Mouse (Mus musculus): ENCODE results near the gene Depdc1a. TPM values are rescaled to one million over a fixed set of nuclear protein-coding genes. Genes with fewer than 3 reads are reported as not detected.
A peak's percentile ranks its signal among the peaks of the same experiment; 100 is the strongest.

Gene Depdc1a
- polyA plus RNA-seq, 1 experiment from 2014 or later, result 7.1 TPM

- Histone ChIP-seq H3K4me2 (replicated peaks; ENCODE audit: low read depth) (no peak overlapping the region), H3K4me1 (replicated peaks; ENCODE audit: control insufficient read depth, insufficient read depth, low read length) (no peaks in the 10 kb centered on the region), H3K9me3 (ENCODE audit: control insufficient read depth) (no peaks in the 10 kb centered on the region), H3K4me3 (ENCODE audit: low read depth, low read length) (no peak overlapping the region), H3K9ac (ENCODE audit: low read depth, low read length) (no peak overlapping the region), H3K27me3 (replicated peaks; ENCODE audit: control insufficient read depth, insufficient read depth, low read length) (no peaks in the 10 kb centered on the region), H3K36me3 (ENCODE audit: control insufficient read depth, insufficient read depth) (peaks cover 3% of the 10 kb centered on the region; the same call in 1 of the 2 replicates), H3K27ac (ENCODE audit: low read depth, low read length) (no peak overlapping the region)
- no peak for TF ChIP-seq CTCF (IDR thresholded peaks at IDR 0.05; ENCODE audit: low read depth)
- ATAC-seq, result no peak
Observed at GRCm38 (mm10) chr3:159528563-159528962, 33.3 kb downstream of the Depdc1a start.

- peak; percentile 74 for TF ChIP-seq CTCF (IDR thresholded peaks at IDR 0.05; ENCODE audit: low read depth)
- no peaks in the 10 kb centered on the region for H3K4me1 ChIP-seq (replicated peaks; ENCODE audit: control insufficient read depth, insufficient read depth, low read length)
- 64% methylated on average over 3 of the region's 3 CpGs for WGBS
- H3K4me2 ChIP-seq (replicated peaks; ENCODE audit: low read depth), result no peak overlapping the region
- no peak overlapping the region for H3K27ac ChIP-seq (ENCODE audit: low read depth, low read length)
- H3K9ac ChIP-seq (ENCODE audit: low read depth, low read length), result no peak overlapping the region
- no peaks in the 10 kb centered on the region for H3K9me3 ChIP-seq (ENCODE audit: control insufficient read depth)
- no peaks in the 10 kb centered on the region for H3K27me3 ChIP-seq (replicated peaks; ENCODE audit: control insufficient read depth, insufficient read depth, low read length)
- H3K4me3 ChIP-seq (ENCODE audit: low read depth, low read length), result no peak overlapping the region
- H3K36me3 ChIP-seq (ENCODE audit: control insufficient read depth, insufficient read depth), result no peaks in the 10 kb centered on the region
- no peak for ATAC-seq
Observed at GRCm38 (mm10) chr3:159548303-159548702, 53.1 kb downstream of the Depdc1a start.

- no peaks in the 10 kb centered on the region for H3K36me3 ChIP-seq (ENCODE audit: control insufficient read depth, insufficient read depth)
- no peaks in the 10 kb centered on the region for H3K27me3 ChIP-seq (replicated peaks; ENCODE audit: control insufficient read depth, insufficient read depth, low read length)
- no peaks in the 10 kb centered on the region for H3K9me3 ChIP-seq (ENCODE audit: control insufficient read depth)
- H3K4me3 ChIP-seq (ENCODE audit: low read depth, low read length), result no peak overlapping the region
- ATAC-seq, result no peak
- H3K4me2 ChIP-seq (replicated peaks; ENCODE audit: low read depth), result no peak overlapping the region
- no peak overlapping the region for H3K9ac ChIP-seq (ENCODE audit: low read depth, low read length)
- no peak for TF ChIP-seq CTCF (IDR thresholded peaks at IDR 0.05; ENCODE audit: low read depth)
- no peak overlapping the region for H3K27ac ChIP-seq (ENCODE audit: low read depth, low read length)
- no peaks in the 10 kb centered on the region for H3K4me1 ChIP-seq (replicated peaks; ENCODE audit: control insufficient read depth, insufficient read depth, low read length)
Observed at GRCm38 (mm10) chr3:159550224-159550623, 55.0 kb downstream of the Depdc1a start.

Other genes with a start within 250 kb of the Depdc1a start
- gene Rpe65, start 103.7 kb downstream of the Depdc1a start, polyA plus RNA-seq (2015; fragmentation: Nextera tagmentation; extraction: Ambion mirVana), result not detected in 2 replicates

Data from intestine, postnatal 0 days (tissue).